Mouse (Mus musculus) bone marrow macrophage, adult 2 months (primary cell): ENCODE data around the gene Nudt1.

ENCODE experiments used
- CTCF ChIP-seq: IDR thresholded peaks from 2 replicates; pipeline ENCODE4 v1.5.1; 2012; ENCODE audit warnings: low read depth, mild to moderate bottlenecking, low read length, moderate library complexity
- POLR2A ChIP-seq: IDR thresholded peaks from 2 replicates; pipeline ENCODE4 v1.6.1; 2012; ENCODE audit warnings: mild to moderate bottlenecking, low read depth, low read length, borderline replicate concordance

GRCm38 (mm10) chr5:140384462-140384861 lies 63.0 kb downstream of the Nudt1 start:
- TF ChIP-seq CTCF, result no peak
- TF ChIP-seq POLR2A, result no peak
